Mouse (Mus musculus): ENCODE measurements around the gene Rheb.

The Rheb gene

DNA sequence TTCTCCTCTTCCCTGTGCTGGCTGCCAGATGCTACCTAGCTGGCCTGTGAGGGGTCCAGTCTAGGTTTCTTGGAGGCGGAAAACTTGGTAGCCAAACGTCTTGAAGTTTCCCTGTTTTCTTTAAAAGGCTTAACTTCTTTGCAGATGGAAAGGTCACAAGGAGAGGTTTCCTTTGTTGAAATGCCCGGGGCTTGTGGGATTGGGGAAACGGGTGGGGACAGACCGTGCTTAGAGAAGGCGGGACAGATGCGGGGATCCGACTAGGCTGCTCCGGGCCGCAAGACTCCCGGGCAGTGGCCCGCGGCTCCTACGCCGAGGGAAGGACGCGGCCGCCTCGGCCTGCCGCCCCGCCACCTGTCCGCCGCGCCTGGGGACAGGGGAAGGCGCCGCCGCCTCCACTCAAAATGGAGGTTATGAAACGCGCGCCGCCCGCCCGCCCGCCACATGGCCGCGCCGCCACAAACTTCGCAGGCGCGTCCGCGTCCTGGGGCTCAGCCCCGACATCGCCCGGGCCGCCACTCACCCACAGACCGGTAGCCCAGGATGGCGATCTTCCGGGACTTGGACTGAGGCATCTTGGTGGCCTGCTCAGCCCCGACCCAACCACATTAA is 656 bp downstream of the Rheb start:
- DNase-seq (ENCODE audit: low read depth): no peak

- no peak for DNase-seq (ENCODE audit: low read depth)
Measured at GRCm38 (mm10) chr5:24840975-24841431, 1.4 kb downstream of the Rheb start.

- DNase-seq (ENCODE audit: low read depth): no peak
Measured at GRCm38 (mm10) chr5:24834491-24834890, 7.9 kb downstream of the Rheb start.

DNA sequence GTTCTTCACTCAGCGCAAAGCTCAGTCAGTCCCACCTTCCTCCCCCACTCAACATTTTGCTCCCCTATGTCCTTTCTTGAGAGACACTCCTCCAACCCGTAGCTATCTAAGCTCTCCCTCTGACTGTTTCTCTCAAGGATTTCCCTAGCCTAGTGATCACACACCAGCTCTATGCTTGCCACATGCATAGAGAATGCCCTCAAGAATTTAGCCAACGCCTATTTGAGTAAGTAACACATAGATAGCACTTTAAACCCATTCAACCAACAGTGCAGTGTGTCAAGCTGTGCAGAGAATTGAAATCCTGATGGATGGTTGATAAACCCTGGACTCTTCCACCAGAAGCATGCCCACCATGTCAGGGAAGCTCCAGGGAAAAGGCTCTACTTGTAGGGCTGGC is 10.5 kb downstream of the Rheb start:
- DNase-seq (ENCODE audit: low read depth): no peak

DNA sequence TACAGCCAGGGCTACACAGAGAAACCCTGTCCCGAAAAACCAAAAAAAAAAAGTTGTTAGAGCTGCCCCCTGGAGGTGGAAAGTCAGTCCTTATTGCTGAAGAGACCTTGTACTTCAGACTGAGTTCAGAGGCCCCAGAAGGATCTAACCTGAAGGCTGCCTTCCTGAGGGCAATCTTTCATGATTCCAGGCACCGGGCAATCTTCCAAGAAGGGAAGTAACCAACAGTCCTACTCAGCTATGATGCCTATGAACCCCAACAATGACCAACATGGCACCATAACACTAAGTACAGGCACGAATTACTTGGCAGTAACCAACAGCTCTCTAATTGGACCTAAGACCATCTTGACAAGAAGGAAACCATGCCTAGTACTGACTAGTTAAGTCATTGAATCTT is 14.0 kb downstream of the Rheb start:
- no peak for DNase-seq (ENCODE audit: low read depth)

GRCm38 (mm10) chr5:24827173-24827572 is 15.3 kb downstream of the Rheb start:
- DNase-seq (ENCODE audit: low read depth): no peak

DNA sequence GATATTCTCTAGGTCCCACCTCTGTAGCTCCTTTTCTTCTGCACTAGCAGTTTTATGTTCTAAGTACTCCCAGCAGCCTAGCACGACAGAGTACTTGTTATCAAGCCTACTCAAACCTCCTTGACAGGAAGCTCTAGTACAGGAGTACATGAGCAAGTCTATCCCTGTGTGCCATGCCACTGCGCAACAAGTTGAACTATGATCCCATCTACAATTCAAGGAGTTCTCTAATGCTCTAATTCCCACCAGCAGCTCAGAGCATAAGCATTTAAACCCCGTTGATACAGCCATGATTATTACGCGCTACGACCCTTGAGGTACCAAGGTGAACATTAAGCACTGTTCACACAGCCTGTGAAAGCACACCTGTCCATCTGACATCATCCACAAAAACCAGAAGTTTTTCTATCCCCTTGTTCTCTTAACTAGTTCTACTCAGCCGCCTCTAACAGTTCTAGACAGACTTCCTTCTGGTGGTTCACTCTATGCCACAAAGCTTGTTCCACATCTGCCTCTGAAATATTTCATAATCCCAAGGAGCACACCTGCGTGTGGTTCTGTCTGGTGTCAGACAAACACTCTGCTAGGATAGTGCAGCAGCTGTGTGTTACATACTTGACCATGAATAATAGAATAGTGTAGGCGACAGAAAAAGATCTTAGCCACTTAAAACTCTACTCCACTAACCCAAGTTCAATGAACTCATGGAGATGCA is 16.2 kb downstream of the Rheb start:
- DNase-seq (ENCODE audit: low read depth): no peak

DNA sequence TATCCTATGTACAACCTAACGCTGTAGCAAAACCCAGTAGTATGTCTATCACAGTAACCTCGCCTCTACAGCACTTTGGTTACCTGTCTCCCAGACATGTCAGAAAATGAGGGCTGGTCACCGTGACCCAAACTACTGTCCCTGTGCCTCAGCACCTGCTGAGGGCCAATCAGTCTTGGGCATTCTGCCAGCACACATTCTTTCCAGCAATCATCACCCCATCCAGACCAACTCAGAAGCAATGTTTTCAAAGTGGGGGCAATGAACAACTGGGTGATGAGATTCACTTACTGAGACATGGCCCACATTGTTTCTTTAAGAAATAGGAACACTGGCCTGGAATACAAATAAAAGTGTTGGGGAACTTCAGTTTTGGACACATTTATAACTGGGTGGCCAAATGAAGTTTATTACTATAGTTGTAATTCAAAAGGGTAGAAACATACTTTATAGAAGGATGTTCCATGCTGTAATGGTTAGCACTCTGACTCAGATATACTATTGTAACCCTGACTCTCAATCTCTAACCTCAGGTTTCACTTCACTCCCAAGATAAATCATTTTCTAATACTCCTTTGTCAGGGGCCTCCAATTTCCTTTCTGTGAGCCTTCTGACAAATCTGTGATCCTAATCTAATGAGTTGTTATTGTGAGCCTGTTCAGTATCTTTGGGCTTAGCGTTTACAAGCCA is 16.9 kb downstream of the Rheb start:
- no peak for DNase-seq (ENCODE audit: low read depth)

DNA sequence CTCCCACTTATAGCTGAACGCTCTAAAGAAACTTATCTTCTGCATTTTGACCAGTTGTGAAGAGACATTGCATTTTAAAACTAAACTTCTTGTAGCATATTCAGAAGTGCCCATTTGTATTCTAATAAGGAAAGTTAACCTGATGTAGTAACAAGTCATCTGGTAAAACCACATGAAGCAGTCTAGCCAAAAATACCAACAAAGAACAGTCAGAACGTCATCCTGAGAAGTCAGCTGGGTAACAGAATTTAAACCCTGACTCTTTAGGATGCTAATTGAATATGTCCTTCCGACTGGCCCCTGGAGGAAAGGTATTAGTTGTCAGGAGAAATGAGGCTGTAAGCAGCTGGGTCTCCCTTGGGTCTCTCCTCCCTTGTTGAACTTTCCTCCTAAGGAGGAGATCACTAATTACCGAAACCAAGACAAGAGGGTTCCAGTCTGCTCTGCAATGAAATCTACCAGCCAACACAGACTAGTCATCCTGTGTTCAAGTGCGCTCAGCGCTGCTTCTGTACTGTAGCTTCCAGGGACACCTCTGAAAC is 18.5 kb downstream of the Rheb start:
- DNase-seq (ENCODE audit: low read depth): no peak

GRCm38 (mm10) chr5:24822781-24823180 is 19.6 kb downstream of the Rheb start:
- no peak for DNase-seq (ENCODE audit: low read depth)

- peak; percentile 65 for DNase-seq (ENCODE audit: low read depth)
Measured at GRCm38 (mm10) chr5:24822231-24822630, 20.2 kb downstream of the Rheb start.

DNA sequence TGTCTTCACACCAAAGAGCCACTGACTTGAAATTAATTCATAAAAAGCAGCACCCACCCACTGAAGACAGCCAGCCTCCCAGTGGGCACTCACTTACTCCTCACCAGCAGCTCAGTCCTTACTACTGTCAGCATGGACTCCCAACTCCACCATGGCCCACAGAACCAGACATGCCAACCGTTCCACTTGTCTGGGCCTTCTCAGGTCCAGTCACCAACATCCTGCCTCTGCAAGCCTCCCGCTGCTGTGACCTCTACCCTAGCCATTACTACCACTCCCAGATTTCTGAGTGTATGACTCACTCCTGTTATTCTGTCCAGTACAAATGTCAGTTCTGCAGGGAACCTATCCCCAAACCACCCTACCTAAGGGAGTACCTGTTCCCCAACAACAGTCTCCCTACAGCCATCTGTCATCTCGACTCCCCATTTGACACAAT is 21.0 kb downstream of the Rheb start:
- peak; percentile 79 for DNase-seq (ENCODE audit: low read depth)

DNA sequence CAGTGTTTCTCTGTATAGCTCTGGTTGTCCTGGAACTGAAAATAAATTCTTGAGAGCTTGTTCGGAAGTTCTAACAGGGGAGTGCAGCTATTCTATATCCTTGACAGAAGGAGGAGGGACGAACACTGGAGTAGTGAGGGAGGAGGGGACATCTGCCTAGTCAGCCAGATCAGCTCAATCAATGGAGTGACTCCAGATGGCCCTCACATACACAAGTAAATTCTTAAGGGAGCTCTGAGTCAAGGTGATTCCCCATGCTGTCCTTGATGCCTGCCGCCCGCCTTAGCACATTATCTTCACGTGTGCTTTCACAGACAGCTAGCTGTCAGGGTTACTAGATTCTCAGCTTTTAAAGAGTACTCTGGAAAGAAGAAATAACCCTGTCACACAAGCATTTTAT is 21.8 kb downstream of the Rheb start:
- DNase-seq (ENCODE audit: low read depth): no peak

- no peak for DNase-seq (ENCODE audit: low read depth)
Measured at GRCm38 (mm10) chr5:24817191-24817590, 25.2 kb downstream of the Rheb start.

- DNase-seq (ENCODE audit: low read depth): no peak
Measured at GRCm38 (mm10) chr5:24813946-24814345, 28.5 kb downstream of the Rheb start.

GRCm38 (mm10) chr5:24813005-24813404 is 29.4 kb downstream of the Rheb start:
- DNase-seq (ENCODE audit: low read depth): no peak

GRCm38 (mm10) chr5:24805222-24805621 is 37.2 kb downstream of the Rheb start:
- DNase-seq (ENCODE audit: low read depth): no peak

DNA sequence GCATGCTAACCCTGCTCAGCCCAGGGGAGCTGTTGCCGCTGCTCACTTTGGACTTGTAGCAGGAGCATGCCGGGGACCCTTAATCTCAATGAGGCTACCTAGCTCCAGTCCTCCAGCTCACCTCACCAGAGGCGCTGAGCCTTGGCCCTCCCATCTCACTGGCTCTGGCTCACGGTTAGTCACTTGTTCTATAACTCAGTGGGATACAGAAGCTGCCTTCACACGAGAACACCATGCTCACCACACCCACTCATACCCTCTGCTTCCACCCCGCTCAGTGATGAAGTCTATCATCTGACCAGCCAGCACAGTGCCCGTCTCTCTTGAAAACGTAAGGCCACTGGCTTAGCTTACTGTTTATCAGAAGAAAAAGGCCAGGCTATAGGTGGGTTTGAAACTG is 37.8 kb downstream of the Rheb start:
- DNase-seq (ENCODE audit: low read depth): no peak

- DNase-seq (ENCODE audit: low read depth): no peak
Measured at GRCm38 (mm10) chr5:24801841-24802624, 40.4 kb downstream of the Rheb start.

GRCm38 (mm10) chr5:24800416-24800815 is 42.0 kb downstream of the Rheb start:
- no peak for DNase-seq (ENCODE audit: low read depth)

- no peak for DNase-seq (ENCODE audit: low read depth)
Measured at GRCm38 (mm10) chr5:24798639-24799038, 43.8 kb downstream of the Rheb start.

- no peak for DNase-seq (ENCODE audit: low read depth)
Measured at GRCm38 (mm10) chr5:24797858-24798257, 44.6 kb downstream of the Rheb start.
